Mouse (Mus musculus) embryonic facial prominence, embryonic 15.5 days (tissue): ENCODE data around the gene Cdh4. TPM values are rescaled to one million over a fixed set of nuclear protein-coding genes. Genes with fewer than 3 reads are reported as not detected.

ENCODE experiments used
- ATAC-seq: fragments of 200-750 bp; cut with Nextera tagmentation; 2 replicates; pipeline ENCODE4 v1.8.0; 2017; ENCODE audit warnings: low read depth, moderate TSS enrichment; ENCODE audit not compliant: insufficient number of reproducible peaks, low FRiP score, low TSS enrichment
- H3K27ac ChIP-seq: fragments of 300-500 bp; sonication (generic); replicated peaks from 2 replicates; pipeline ENCODE4 v1.5.1; 2015; ENCODE audit warnings: mild to moderate bottlenecking, inconsistent platforms
- H3K27me3 ChIP-seq: fragments of 300-500 bp; sonication (generic); 2 replicates; pipeline ENCODE4 v1.6.1; 2015; ENCODE audit warnings: inconsistent platforms
- H3K36me3 ChIP-seq: fragments of 300-500 bp; sonication (generic); 2 replicates; pipeline ENCODE4 v1.6.1; 2015; ENCODE audit warnings: mild to moderate bottlenecking, inconsistent platforms
- H3K4me1 ChIP-seq: fragments of 300-500 bp; sonication (generic); 2 replicates; pipeline ENCODE4 v1.6.1; 2015; ENCODE audit warnings: inconsistent platforms
- H3K4me2 ChIP-seq: fragments of 300-500 bp; sonication (generic); replicated peaks from 2 replicates; pipeline ENCODE4 v1.6.1; 2015; ENCODE audit warnings: mild to moderate bottlenecking, inconsistent platforms
- H3K4me3 ChIP-seq: fragments of 300-500 bp; sonication (generic); replicated peaks from 2 replicates; pipeline ENCODE4 v1.5.1; 2015; ENCODE audit warnings: mild to moderate bottlenecking, inconsistent platforms
- H3K9ac ChIP-seq: fragments of 300-500 bp; sonication (generic); 2 replicates; pipeline ENCODE4 v1.6.1; 2015; ENCODE audit warnings: inconsistent platforms
- H3K9me3 ChIP-seq: fragments of 300-500 bp; sonication (generic); replicated peaks from 2 replicates; pipeline ENCODE4 v1.6.1; 2016; ENCODE audit warnings: inconsistent platforms
- WGBS: fragments of 180-500 bp; shearing (Covaris S2); methylation state at CpG from one replicate; pipeline ENCODE4 v1.1.7; 2015; 5-methylcytosine and 5-hydroxymethylcytosine counted together
- polyA plus RNA-seq: library from polyadenylated mRNA; unstranded; fragments of >200 nt; fragmentation: Nextera tagmentation; extraction: Ambion mirVana; gene quantifications from 2 replicates; pipeline ENCODE4 v1.2.1, GENCODE M21; 2015

Gene Cdh4
- polyA plus RNA-seq, 1 experiment from 2014 or later, result 10.8 TPM

DNA sequence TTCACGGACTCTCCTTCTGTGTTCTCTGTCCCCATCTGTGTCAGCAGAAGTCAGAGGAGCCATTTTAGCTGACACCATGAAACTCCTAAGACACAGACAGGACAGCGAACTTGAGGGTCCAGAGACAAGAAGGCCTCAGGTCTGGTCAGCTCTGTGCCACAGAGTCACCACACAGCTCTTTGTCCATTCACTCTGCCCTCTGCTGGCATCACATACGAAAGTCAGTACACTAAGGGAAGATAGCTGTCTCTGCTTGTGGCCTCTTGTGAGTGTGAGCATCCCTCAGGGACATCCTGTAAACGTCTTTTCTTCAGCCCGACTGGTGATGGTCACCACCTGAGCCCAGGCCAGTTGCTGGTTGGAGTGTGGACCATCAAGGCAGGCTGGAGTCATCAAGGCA is 422.9 kb downstream of the Cdh4 start:
- Histone ChIP-seq H3K9ac (no peak overlapping the region), H3K36me3 (no peaks in the 10 kb centered on the region), H3K4me2 (no peak overlapping the region), H3K27me3 (0 out of 2 replicates have a peak, but pooled peaks cover 13% of the 10 kb centered on the region), H3K4me3 (no peak overlapping the region), H3K9me3 (no peaks in the 10 kb centered on the region), H3K27ac (no peak overlapping the region), H3K4me1 (peaks cover 7% of the 10 kb centered on the region; the same call in 1 of the 2 replicates)
- WGBS, result 69% methylated on average over 5 of the region's 5 CpGs
- no peak for ATAC-seq

DNA sequence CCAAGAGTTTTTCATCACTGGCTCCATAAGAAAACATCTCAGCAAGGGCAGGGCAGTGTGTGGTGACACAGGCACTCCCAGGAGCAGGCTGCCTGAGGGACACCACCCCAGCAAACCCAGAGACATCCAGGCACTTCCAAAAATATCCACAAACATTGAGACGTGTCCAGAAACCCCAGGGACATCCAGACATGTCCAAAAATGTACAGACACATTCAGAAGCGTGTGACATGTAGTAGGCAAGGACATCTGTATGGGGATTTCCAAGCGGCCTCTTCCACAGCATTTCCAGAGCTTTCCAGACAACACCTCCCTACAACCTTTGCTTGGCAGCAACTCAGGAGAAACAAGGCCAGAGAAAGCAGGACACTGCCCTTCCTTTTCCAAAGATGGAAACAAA is 425.4 kb downstream of the Cdh4 start:
- no peak overlapping the region for H3K9ac ChIP-seq
- 0 out of 2 replicates have a peak, but pooled peaks cover 24% of the 10 kb centered on the region for H3K27me3 ChIP-seq
- no peaks in the 10 kb centered on the region for H3K9me3 ChIP-seq
- 70% methylated on average over 3 of the region's 3 CpGs for WGBS
- no peaks in the 10 kb centered on the region for H3K36me3 ChIP-seq
- no peak for ATAC-seq
- H3K4me3 ChIP-seq, result no peak overlapping the region
- no peak overlapping the region for H3K27ac ChIP-seq
- peaks cover 7% of the 10 kb centered on the region; the same call in 1 of the 2 replicates for H3K4me1 ChIP-seq
- H3K4me2 ChIP-seq, result no peak overlapping the region

DNA sequence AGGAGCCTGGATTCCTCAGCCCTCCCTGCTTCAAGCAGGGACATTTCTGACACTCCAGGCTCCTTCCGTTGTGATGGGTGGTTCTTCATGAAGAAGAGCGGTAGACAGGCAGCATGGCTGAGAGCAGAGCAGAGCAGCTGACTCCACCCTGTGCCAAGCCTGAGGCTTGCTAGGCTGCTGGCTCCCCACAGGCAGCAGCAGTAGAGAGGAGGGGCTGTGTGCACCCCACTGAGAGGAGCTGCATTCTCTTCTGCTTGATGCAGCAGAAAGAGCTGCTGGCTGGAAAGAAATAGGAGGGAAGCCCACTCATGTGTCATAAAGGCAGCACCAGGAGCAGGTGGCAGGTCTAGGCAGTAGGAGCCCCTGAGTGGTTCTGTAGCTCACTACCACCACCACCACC is 427.6 kb downstream of the Cdh4 start:
- H3K27ac ChIP-seq, result no peak overlapping the region
- H3K4me3 ChIP-seq, result no peak overlapping the region
- H3K4me1 ChIP-seq, result peaks cover 7% of the 10 kb centered on the region; the same call in 1 of the 2 replicates
- no peaks in the 10 kb centered on the region for H3K9me3 ChIP-seq
- peaks cover 38% of the 10 kb centered on the region for H3K27me3 ChIP-seq
- ATAC-seq, result no peak
- 6% methylated on average over 2 of the region's 2 CpGs for WGBS
- no peak overlapping the region for H3K4me2 ChIP-seq
- no peaks in the 10 kb centered on the region for H3K36me3 ChIP-seq
- H3K9ac ChIP-seq, result no peak overlapping the region

DNA sequence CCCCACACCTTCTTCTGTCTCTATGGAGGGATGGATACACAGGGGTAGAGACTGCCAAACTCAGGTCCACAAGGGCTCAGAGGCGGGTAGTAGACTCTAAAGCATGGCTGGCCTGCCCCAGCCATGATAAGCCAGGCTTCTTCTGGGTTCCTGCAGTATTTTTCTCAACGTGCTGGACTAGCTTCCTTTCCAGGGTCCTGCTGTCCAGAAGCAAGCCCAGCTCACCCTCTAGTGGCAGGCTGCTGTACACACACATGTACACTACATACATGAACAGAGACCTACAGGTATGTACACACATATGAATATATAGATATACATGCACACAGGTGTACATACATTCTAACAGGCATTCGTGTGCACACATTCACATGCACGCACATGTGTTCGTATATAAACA is 430.5 kb downstream of the Cdh4 start:
- no peak overlapping the region for H3K27ac ChIP-seq
- H3K4me2 ChIP-seq, result no peak overlapping the region
- no peak for ATAC-seq
- peaks cover 10% of the 10 kb centered on the region; the same call in 1 of the 2 replicates for H3K4me1 ChIP-seq
- H3K27me3 ChIP-seq, result peaks cover 44% of the 10 kb centered on the region
- H3K4me3 ChIP-seq, result no peak overlapping the region
- no peaks in the 10 kb centered on the region for H3K9me3 ChIP-seq
- no peaks in the 10 kb centered on the region for H3K36me3 ChIP-seq
- H3K9ac ChIP-seq, result no peak overlapping the region
- WGBS, result 66% methylated on average over 5 of the region's 5 CpGs

DNA sequence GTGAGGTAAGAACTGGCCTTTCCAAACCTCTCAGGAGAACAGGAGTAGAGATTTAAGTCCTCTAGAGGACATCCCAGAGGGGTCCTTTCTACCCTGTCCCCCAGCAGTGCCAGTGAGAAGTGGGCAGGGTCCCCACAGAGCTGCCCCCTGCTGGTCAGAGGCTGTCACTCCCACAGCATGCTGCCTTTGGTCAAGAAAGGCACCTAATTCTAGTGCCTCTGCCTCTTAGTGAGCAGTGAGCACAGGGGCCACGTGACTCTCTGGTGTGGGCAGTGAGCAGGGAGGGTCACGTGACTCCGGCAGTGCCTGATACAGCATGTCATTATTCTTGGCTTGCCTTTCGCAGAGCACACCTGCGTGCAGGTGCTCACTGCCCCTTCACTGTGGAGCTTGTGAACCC is 431.1 kb downstream of the Cdh4 start:
- 33% methylated on average over 5 of the region's 5 CpGs for WGBS
- no peaks in the 10 kb centered on the region for H3K36me3 ChIP-seq
- ATAC-seq, result no peak
- peaks cover 39% of the 10 kb centered on the region for H3K27me3 ChIP-seq
- H3K9ac ChIP-seq, result no peak overlapping the region
- H3K9me3 ChIP-seq, result no peaks in the 10 kb centered on the region
- H3K4me1 ChIP-seq, result peaks cover 10% of the 10 kb centered on the region; the same call in 1 of the 2 replicates
- H3K4me2 ChIP-seq, result no peak overlapping the region
- no peak overlapping the region for H3K4me3 ChIP-seq
- no peak overlapping the region for H3K27ac ChIP-seq

DNA sequence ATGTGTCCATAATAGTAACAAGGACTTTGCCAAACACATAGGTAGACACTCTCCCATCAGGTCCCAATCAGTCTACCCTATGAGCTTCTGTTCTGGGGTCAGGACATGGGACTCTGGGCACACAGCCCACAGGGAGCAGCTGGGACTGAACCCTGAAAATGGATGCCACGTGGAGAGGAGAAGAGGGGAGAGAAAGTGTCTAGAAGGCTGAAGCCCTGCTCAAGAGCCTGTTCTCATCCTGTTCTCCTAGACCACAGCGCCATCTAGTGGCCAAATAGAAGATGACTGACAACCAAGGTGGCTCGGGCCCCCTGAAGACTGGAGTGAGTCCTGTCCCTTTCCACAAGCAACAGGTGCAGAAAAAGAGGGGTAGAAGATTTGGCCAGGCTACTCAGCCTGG is 432.9 kb downstream of the Cdh4 start:
- H3K4me1 ChIP-seq, result 0 out of 2 replicates have a peak, but pooled peaks cover 3% of the 10 kb centered on the region
- H3K27ac ChIP-seq, result no peak overlapping the region
- no peaks in the 10 kb centered on the region for H3K9me3 ChIP-seq
- peaks cover 34% of the 10 kb centered on the region for H3K27me3 ChIP-seq
- H3K4me2 ChIP-seq, result no peak overlapping the region
- ATAC-seq, result no peak
- H3K4me3 ChIP-seq, result no peak overlapping the region
- 4% methylated on average over 3 of the region's 3 CpGs for WGBS
- no peak overlapping the region for H3K9ac ChIP-seq
- H3K36me3 ChIP-seq, result no peaks in the 10 kb centered on the region

DNA sequence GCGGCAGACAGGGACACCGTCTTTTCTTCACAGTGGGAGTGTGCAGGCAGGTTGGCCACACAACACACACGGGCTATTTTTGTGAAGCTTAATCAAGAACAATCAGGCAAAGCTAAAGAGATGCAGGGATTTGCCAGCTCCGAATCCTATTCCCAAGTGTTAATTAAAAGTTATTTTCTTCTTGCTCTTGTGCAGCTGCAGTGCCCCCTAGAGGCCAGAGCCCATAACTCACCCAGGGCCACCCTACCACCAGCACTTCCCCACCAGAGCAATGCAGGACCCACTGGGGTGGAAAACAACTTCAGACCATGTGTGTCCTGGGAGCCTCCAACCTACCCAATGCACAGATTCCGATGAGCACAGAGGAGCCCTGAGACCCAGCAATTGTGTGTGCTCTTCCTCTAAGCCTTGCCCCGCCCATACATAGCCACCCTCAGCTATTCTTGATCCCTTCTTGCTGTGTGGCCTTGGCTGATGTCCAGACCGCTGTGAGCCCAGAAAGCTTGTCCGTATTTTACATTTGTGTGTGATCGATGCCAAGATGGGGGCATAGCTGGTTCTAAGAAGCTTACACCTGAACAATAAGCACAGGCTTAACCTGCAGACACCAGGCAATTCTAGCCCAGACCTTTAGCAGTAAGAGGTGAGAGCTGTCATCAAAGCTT is 435.5 kb downstream of the Cdh4 start:
- Histone ChIP-seq H3K4me2 (no peak overlapping the region), H3K4me3 (no peak overlapping the region), H3K9me3 (no peaks in the 10 kb centered on the region), H3K9ac (no peak overlapping the region), H3K4me1 (0 out of 2 replicates have a peak, but pooled peaks cover 3% of the 10 kb centered on the region), H3K36me3 (no peaks in the 10 kb centered on the region), H3K27ac (no peak overlapping the region), H3K27me3 (peaks cover 23% of the 10 kb centered on the region)
- ATAC-seq, result no peak
- WGBS, result 61% methylated on average over 9 of the region's 9 CpGs

DNA sequence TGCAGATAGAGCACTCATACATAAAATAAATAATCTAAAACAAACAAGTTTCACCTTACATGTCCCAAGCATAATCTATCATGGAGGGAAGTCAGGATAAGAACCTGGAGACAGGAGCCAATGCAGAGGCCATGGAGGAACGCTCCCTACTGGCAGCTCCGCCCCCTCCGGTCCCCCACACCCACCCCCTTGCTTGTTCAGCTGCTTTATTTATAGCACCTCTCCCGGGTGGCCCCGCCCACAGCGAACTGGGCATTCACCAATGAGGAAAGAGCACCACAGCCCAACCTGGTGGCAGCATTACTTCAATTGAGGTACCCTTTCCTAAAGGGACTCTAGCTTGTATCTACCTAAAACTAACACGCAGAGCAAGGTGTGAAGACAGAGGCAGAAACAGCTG is 442.3 kb downstream of the Cdh4 start:
- no peaks in the 10 kb centered on the region for H3K27me3 ChIP-seq
- ATAC-seq, result no peak
- H3K36me3 ChIP-seq, result no peaks in the 10 kb centered on the region
- H3K9ac ChIP-seq, result no peak overlapping the region
- H3K4me1 ChIP-seq, result no peaks in the 10 kb centered on the region
- no peaks in the 10 kb centered on the region for H3K9me3 ChIP-seq
- H3K27ac ChIP-seq, result no peak overlapping the region
- 44% methylated on average over 7 of the region's 7 CpGs for WGBS
- H3K4me2 ChIP-seq, result no peak overlapping the region
- no peak overlapping the region for H3K4me3 ChIP-seq

DNA sequence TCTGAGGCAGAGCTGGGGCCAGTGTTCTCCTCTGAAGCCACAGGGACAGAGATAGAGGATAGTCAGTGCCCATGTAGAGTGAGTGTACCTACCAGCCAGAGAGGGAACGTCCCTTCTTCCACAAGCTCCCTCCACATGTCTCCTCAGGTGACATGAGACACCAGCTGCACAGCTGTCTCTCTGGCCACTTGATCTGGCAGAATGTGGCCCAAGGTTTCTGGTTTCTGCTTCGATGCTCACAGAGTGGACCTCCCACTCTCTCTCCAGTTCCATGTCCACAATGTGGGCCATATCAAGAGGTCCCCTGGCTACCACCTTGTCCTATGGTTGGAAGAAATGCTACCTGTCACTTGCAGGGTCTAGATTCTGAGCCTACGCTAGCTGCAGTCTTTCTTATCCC is 448.8 kb downstream of the Cdh4 start:
- Histone ChIP-seq H3K4me2 (no peak overlapping the region), H3K27me3 (no peaks in the 10 kb centered on the region), H3K4me3 (no peak overlapping the region), H3K4me1 (no peaks in the 10 kb centered on the region), H3K9me3 (no peaks in the 10 kb centered on the region), H3K27ac (no peak overlapping the region), H3K36me3 (no peaks in the 10 kb centered on the region), H3K9ac (no peak overlapping the region)
- ATAC-seq, result no peak
- WGBS, result 66% methylated on average over 3 of the region's 3 CpGs

DNA sequence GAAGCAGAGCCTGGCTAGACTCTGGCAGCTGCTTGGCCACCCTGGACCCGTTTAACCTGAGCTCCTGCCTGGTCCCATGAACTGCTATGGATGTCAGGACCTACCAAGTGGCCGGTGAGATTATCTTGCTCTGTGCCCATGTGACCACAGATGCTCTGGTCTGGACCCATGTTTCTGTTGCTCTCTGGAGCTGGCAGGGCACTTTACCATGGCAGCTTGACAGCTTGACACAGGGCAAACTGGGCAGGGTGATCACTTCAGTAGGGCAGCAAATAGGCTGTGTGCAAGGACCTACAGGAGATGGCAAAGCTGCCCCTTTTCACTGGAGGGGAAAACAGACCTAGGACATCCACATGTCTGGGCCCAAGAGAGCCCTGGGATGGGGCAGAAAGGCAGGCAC is 454.7 kb downstream of the Cdh4 start:
- WGBS, result 81% methylated on average over 2 of the region's 2 CpGs
- H3K36me3 ChIP-seq, result no peaks in the 10 kb centered on the region
- H3K4me1 ChIP-seq, result no peaks in the 10 kb centered on the region
- H3K4me3 ChIP-seq, result no peak overlapping the region
- no peak overlapping the region for H3K4me2 ChIP-seq
- no peaks in the 10 kb centered on the region for H3K27me3 ChIP-seq
- H3K9ac ChIP-seq, result no peak overlapping the region
- no peak overlapping the region for H3K27ac ChIP-seq
- no peaks in the 10 kb centered on the region for H3K9me3 ChIP-seq
- ATAC-seq, result no peak

DNA sequence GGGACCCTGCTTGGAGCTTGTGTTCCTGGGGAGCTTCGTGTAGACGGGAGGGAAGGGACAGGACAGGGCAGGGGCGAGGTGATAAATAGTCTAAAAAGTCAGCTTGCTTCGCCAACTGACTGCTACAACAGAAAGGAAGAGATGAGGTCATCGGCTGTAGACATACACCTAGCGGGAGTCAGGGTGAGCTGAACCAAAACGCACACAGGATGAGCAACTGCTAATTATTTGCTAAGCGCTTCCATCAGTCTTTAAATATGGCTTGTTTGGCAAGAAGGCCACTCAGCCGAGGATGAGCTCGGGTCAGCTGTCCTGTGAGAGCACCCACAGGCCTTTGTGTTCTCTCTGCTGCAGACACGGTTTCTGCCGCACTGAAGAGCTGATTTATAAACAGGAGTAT is 470.7 kb downstream of the Cdh4 start:
- no peaks in the 10 kb centered on the region for H3K9me3 ChIP-seq
- H3K27ac ChIP-seq, result no peak overlapping the region
- peaks cover 52% of the 10 kb centered on the region for H3K36me3 ChIP-seq
- ATAC-seq, result no peak
- no peak overlapping the region for H3K4me2 ChIP-seq
- H3K4me1 ChIP-seq, result no peaks in the 10 kb centered on the region
- H3K4me3 ChIP-seq, result no peak overlapping the region
- H3K27me3 ChIP-seq, result no peaks in the 10 kb centered on the region
- no peak overlapping the region for H3K9ac ChIP-seq
- WGBS, result 77% methylated on average over 12 of the region's 12 CpGs

DNA sequence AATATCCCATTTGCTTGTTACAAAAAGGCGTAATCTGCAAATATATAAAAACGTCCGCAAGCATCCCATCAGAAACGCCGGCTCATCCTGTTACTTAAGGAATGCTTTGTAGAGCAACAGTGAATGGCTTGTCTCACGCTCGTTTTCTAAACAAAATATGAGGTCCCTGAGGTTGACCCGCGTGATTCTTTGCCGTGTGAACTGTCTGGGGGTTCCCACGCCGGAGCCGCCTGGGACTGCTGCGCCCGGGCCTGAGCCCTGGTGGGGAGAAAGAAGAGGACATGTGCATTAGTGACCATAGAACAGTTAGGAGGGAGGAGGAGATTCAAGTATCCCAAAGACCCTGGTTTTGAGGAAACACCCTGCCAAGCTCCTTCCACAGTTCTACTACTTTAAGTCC is 471.1 kb downstream of the Cdh4 start:
- peaks cover 55% of the 10 kb centered on the region for H3K36me3 ChIP-seq

More for the DNA sequence above, 471.1 kb downstream of the Cdh4 start:
- no peak overlapping the region for H3K9ac ChIP-seq
- 82% methylated on average over 15 of the region's 15 CpGs for WGBS
- no peaks in the 10 kb centered on the region for H3K27me3 ChIP-seq
- no peak overlapping the region for H3K4me3 ChIP-seq
- no peaks in the 10 kb centered on the region for H3K9me3 ChIP-seq
- no peak for ATAC-seq
- no peak overlapping the region for H3K4me2 ChIP-seq
- no peak overlapping the region for H3K27ac ChIP-seq
- H3K4me1 ChIP-seq, result no peaks in the 10 kb centered on the region
